Mouse (Mus musculus) kidney, embryonic 15.5 days (tissue): Measurements from ENCODE around the gene Rab21. TPM values are rescaled to one million over a fixed set of nuclear protein-coding genes. Genes with fewer than 3 reads are reported as not detected.
"Not testable (repeated sequence)": the region's sequence is repeated elsewhere in the genome, so short reads cannot be mapped to it uniquely, and the experiment has no call there.

Experiments
- ATAC-seq: fragments of 200-750 bp; cut with Nextera tagmentation; replicated peaks from 2 replicates; pipeline ENCODE4 v1.8.0; 2017; ENCODE audit warnings: moderate TSS enrichment; ENCODE audit not compliant: low FRiP score
- H3K27ac ChIP-seq: fragments of 300-500 bp; sonication (generic); 2 replicates; pipeline ENCODE4 v1.5.1; 2015; ENCODE audit warnings: mild to moderate bottlenecking, inconsistent platforms
- H3K27me3 ChIP-seq: fragments of 300-500 bp; sonication (generic); 2 replicates; pipeline ENCODE4 v1.6.1; 2015; ENCODE audit warnings: inconsistent platforms
- H3K36me3 ChIP-seq: fragments of 300-500 bp; sonication (generic); 2 replicates; pipeline ENCODE4 v1.6.1; 2015; ENCODE audit warnings: inconsistent platforms
- H3K4me1 ChIP-seq: fragments of 300-500 bp; sonication (generic); 2 replicates; pipeline ENCODE4 v1.6.1; 2015; ENCODE audit warnings: inconsistent platforms
- H3K4me2 ChIP-seq: fragments of 300-500 bp; sonication (generic); 2 replicates; pipeline ENCODE4 v1.6.1; 2015; ENCODE audit warnings: moderate library complexity, mild to moderate bottlenecking, inconsistent platforms
- H3K4me3 ChIP-seq: fragments of 300-500 bp; sonication (generic); replicated peaks from 2 replicates; pipeline ENCODE4 v1.5.1; 2015; ENCODE audit warnings: mild to moderate bottlenecking, inconsistent platforms
- H3K9ac ChIP-seq: fragments of 300-500 bp; sonication (generic); 2 replicates; pipeline ENCODE4 v1.6.1; 2015; ENCODE audit warnings: mild to moderate bottlenecking, inconsistent platforms
- H3K9me3 ChIP-seq: fragments of 300-500 bp; sonication (generic); replicated peaks from 2 replicates; pipeline ENCODE4 v1.6.1; 2016; ENCODE audit warnings: inconsistent platforms
- WGBS: fragments of 180-500 bp; shearing (Covaris S2); methylation state at CpG from one replicate; pipeline ENCODE4 v1.1.7; 2015; ENCODE audit warnings: mixed read lengths; 5-methylcytosine and 5-hydroxymethylcytosine counted together
- polyA plus RNA-seq: library from polyadenylated mRNA; unstranded; fragments of >200 nt; fragmentation: Nextera tagmentation; extraction: Ambion mirVana; gene quantifications from 2 replicates; pipeline ENCODE4 v1.2.1, GENCODE M21; 2015

Rab21 gene
- polyA plus RNA-seq, 1 experiment from 2014 or later = 5.3 TPM

GRCm38 (mm10) chr10:115321317-115322035 lies 6.1 kb upstream of the Rab21 start:
- 85% methylated on average over 5 of the region's 5 CpGs for WGBS
- Histone ChIP-seq H3K27ac (no peak overlapping the region), H3K36me3 (no peaks in the 10 kb centered on the region), H3K4me2 (no peak overlapping the region), H3K27me3 (0 out of 2 replicates have a peak, but pooled peaks cover 4% of the 10 kb centered on the region), H3K4me3 (no peak overlapping the region), H3K4me1 (peaks cover 1% of the 10 kb centered on the region; the same call in 1 of the 2 replicates), H3K9ac (no peak overlapping the region), H3K9me3 (no peaks in the 10 kb centered on the region)
- ATAC-seq = no peak

GRCm38 (mm10) chr10:115318388-115318787 lies 3.0 kb upstream of the Rab21 start:
- WGBS = 59% methylated on average over 3 of the region's 3 CpGs
- H3K4me1 ChIP-seq = peaks cover 15% of the 10 kb centered on the region
- H3K9me3 ChIP-seq, H3K36me3 ChIP-seq, H3K9ac ChIP-seq, ATAC-seq, H3K27me3 ChIP-seq, H3K4me3 ChIP-seq, H3K4me2 ChIP-seq, H3K27ac ChIP-seq: not testable (repeated sequence)

GRCm38 (mm10) chr10:115316313-115316712 lies 919 bp upstream of the Rab21 start:
- H3K9me3 ChIP-seq = no peaks in the 10 kb centered on the region
- H3K4me3 ChIP-seq = peak overlapping the region; percentile 80
- peak overlapping the region; percentile 73 for H3K4me2 ChIP-seq
- 67% methylated on average over 11 of the region's 11 CpGs for WGBS
- H3K4me1 ChIP-seq = peaks cover 35% of the 10 kb centered on the region
- peak overlapping the region; percentile 96 for H3K27ac ChIP-seq
- no peaks in the 10 kb centered on the region for H3K27me3 ChIP-seq
- no peak for ATAC-seq
- no peaks in the 10 kb centered on the region for H3K36me3 ChIP-seq
- no peak overlapping the region for H3K9ac ChIP-seq

GRCm38 (mm10) chr10:115314582-115315452 lies 577 bp downstream of the Rab21 start:
- under 1% methylated on average over 40 of the region's 73 CpGs for WGBS
- peak; percentile 52 for ATAC-seq

GRCm38 (mm10) chr10:115314287-115314581 lies 1.2 kb downstream of the Rab21 start:
- Histone ChIP-seq H3K27me3 (no peaks in the 10 kb centered on the region), H3K4me3 (peak overlapping the region; percentile 80), H3K4me2 (peak overlapping the region; percentile 73), H3K4me1 (peaks cover 43% of the 10 kb centered on the region), H3K9ac (peak overlapping the region; percentile 92), H3K27ac (peak overlapping the region; percentile 82; the same call in 1 of the 2 replicates), H3K9me3 (no peaks in the 10 kb centered on the region), H3K36me3 (no peaks in the 10 kb centered on the region)
- no peak for ATAC-seq
- WGBS = 12% methylated on average over 6 of the region's 6 CpGs

More at GRCm38 (mm10) chr10:115314582-115315452, 577 bp downstream of the Rab21 start:
- Histone ChIP-seq H3K4me1 (peaks cover 42% of the 10 kb centered on the region), H3K4me3 (peak overlapping the region; percentile 80), H3K36me3 (no peaks in the 10 kb centered on the region), H3K9me3 (no peaks in the 10 kb centered on the region), H3K27me3 (no peaks in the 10 kb centered on the region), H3K4me2 (peak overlapping the region; percentile 73), H3K9ac (peak overlapping the region; percentile 92), H3K27ac (peak overlapping the region; percentile 96)

GRCm38 (mm10) chr10:115313641-115314286 lies 1.6 kb downstream of the Rab21 start:
- 0 out of 2 replicates have a peak, but pooled peaks have one; percentile 7 for ATAC-seq
- peak overlapping the region; percentile 80 for H3K4me3 ChIP-seq
- WGBS = 56% methylated on average over 14 of the region's 14 CpGs
- no peaks in the 10 kb centered on the region for H3K36me3 ChIP-seq
- H3K27me3 ChIP-seq = no peaks in the 10 kb centered on the region
- peak overlapping the region; percentile 82 for H3K27ac ChIP-seq
- H3K9ac ChIP-seq = peak overlapping the region; percentile 92
- H3K4me2 ChIP-seq = peak overlapping the region; percentile 73
- peaks cover 46% of the 10 kb centered on the region for H3K4me1 ChIP-seq
- H3K9me3 ChIP-seq = no peaks in the 10 kb centered on the region

GRCm38 (mm10) chr10:115312732-115313131 lies 2.7 kb downstream of the Rab21 start:
- Histone ChIP-seq H3K36me3 (no peaks in the 10 kb centered on the region), H3K9ac (no peak overlapping the region), H3K9me3 (no peaks in the 10 kb centered on the region), H3K4me2 (peak overlapping the region; percentile 73), H3K27me3 (no peaks in the 10 kb centered on the region), H3K27ac (peak overlapping the region; percentile 82), H3K4me1 (peaks cover 48% of the 10 kb centered on the region), H3K4me3 (peak overlapping the region; percentile 80; the same call in 1 of the 2 replicates)
- ATAC-seq = peak; percentile 24; the same call in 1 of the 2 replicates
- WGBS = 20% methylated on average over 3 of the region's 3 CpGs

GRCm38 (mm10) chr10:115312194-115312593 lies 3.2 kb downstream of the Rab21 start:
- no peaks in the 10 kb centered on the region for H3K27me3 ChIP-seq
- H3K4me2 ChIP-seq = peak overlapping the region; percentile 73
- H3K9me3 ChIP-seq = no peaks in the 10 kb centered on the region
- H3K9ac ChIP-seq = no peak overlapping the region
- peaks cover 48% of the 10 kb centered on the region for H3K4me1 ChIP-seq
- H3K36me3 ChIP-seq = no peaks in the 10 kb centered on the region
- H3K4me3 ChIP-seq = no peak overlapping the region
- WGBS = 62% methylated on average over 5 of the region's 5 CpGs
- ATAC-seq = no peak
- H3K27ac ChIP-seq = peak overlapping the region; percentile 82

GRCm38 (mm10) chr10:115311263-115311965 lies 4.0 kb downstream of the Rab21 start:
- no peak overlapping the region for H3K9ac ChIP-seq
- H3K27ac ChIP-seq = 0 out of 2 replicates have a peak overlapping the region, but pooled peaks have one; percentile 48
- H3K4me3 ChIP-seq = no peak overlapping the region
- H3K27me3 ChIP-seq = no peaks in the 10 kb centered on the region
- H3K4me2 ChIP-seq = no peak overlapping the region
- 79% methylated on average over 14 of the region's 14 CpGs for WGBS
- peaks cover 47% of the 10 kb centered on the region for H3K4me1 ChIP-seq
- H3K9me3 ChIP-seq = no peaks in the 10 kb centered on the region
- no peaks in the 10 kb centered on the region for H3K36me3 ChIP-seq
- ATAC-seq = no peak

- no peak overlapping the region for H3K9ac ChIP-seq
- H3K27me3 ChIP-seq = no peaks in the 10 kb centered on the region
- H3K4me1 ChIP-seq = peaks cover 45% of the 10 kb centered on the region
- H3K4me2 ChIP-seq = no peak overlapping the region
- ATAC-seq = no peak
- WGBS = 89% methylated on average over 4 of the region's 4 CpGs
- no peaks in the 10 kb centered on the region; the same call in 1 of the 2 replicates for H3K36me3 ChIP-seq
- no peak overlapping the region for H3K4me3 ChIP-seq
- no peak overlapping the region for H3K27ac ChIP-seq
- H3K9me3 ChIP-seq = no peaks in the 10 kb centered on the region
These were observed 6.2 kb downstream of the Rab21 start for GRCm38 (mm10) chr10:115309191-115309590.

GRCm38 (mm10) chr10:115307331-115307875 lies 8.0 kb downstream of the Rab21 start:
- Histone ChIP-seq H3K9me3 (no peaks in the 10 kb centered on the region), H3K9ac (no peak overlapping the region), H3K36me3 (peaks cover 11% of the 10 kb centered on the region), H3K27me3 (no peaks in the 10 kb centered on the region), H3K27ac (no peak overlapping the region), H3K4me1 (peaks cover 27% of the 10 kb centered on the region), H3K4me2 (no peak overlapping the region), H3K4me3 (no peak overlapping the region)
- 74% methylated on average over 7 of the region's 7 CpGs for WGBS
- no peak for ATAC-seq
